Mouse (Mus musculus): ENCODE results near the gene Itsn1. TPM values are rescaled to one million over a fixed set of nuclear protein-coding genes. Genes with fewer than 3 reads are reported as not detected.

Itsn1 gene
- polyA plus RNA-seq, 1 experiment from 2014 or later = 7.8 TPM

GRCm38 (mm10) chr16:91765816-91766210 is 36.7 kb downstream of the Itsn1 start:
- Histone ChIP-seq H3K27ac (replicated peaks) (no peak overlapping the region), H3K4me3 (ENCODE audit: low read depth, low read length) (no peak overlapping the region), H3K9me3 (ENCODE audit: control insufficient read depth, low read length) (no peaks in the 10 kb centered on the region), H3K9ac (ENCODE audit: low read length) (no peak overlapping the region), H3K36me3 (ENCODE audit: control insufficient read depth, insufficient read depth, low read length) (no peaks in the 10 kb centered on the region), H3K4me1 (replicated peaks; ENCODE audit: control insufficient read depth, insufficient read depth) (peaks cover 3% of the 10 kb centered on the region; the same call in 1 of the 2 replicates), H3K27me3 (ENCODE audit: control insufficient read depth, insufficient read depth, low read length) (no peaks in the 10 kb centered on the region), H3K4me2 (replicated peaks; ENCODE audit: low read depth) (no peak overlapping the region)
- DNase-seq (ENCODE audit: low spot score) = no peak
- no peak for ATAC-seq (ENCODE audit: low FRiP score, low TSS enrichment)
- WGBS = 88% methylated on average over 15 of the region's 15 CpGs
- TF ChIP-seq CTCF (IDR thresholded peaks at IDR 0.05; ENCODE audit: low read depth) (no peak), EP300 (optimal IDR thresholded peaks at IDR 0.05) (no peak)

GRCm38 (mm10) chr16:91767165-91767701 is 38.2 kb downstream of the Itsn1 start:
- TF ChIP-seq CTCF (IDR thresholded peaks at IDR 0.05; ENCODE audit: low read depth) (no peak), EP300 (optimal IDR thresholded peaks at IDR 0.05) (no peak)
- ATAC-seq (ENCODE audit: low FRiP score, low TSS enrichment) (no peak), DNase-seq (ENCODE audit: low spot score) (no peak)
- Histone ChIP-seq H3K36me3 (ENCODE audit: control insufficient read depth, insufficient read depth, low read length) (no peaks in the 10 kb centered on the region), H3K27ac (replicated peaks) (peak overlapping the region; percentile 26; the same call in 1 of the 2 replicates), H3K4me1 (replicated peaks; ENCODE audit: control insufficient read depth, insufficient read depth) (peaks cover 3% of the 10 kb centered on the region; the same call in 1 of the 2 replicates), H3K9ac (ENCODE audit: low read length) (no peak overlapping the region), H3K27me3 (ENCODE audit: control insufficient read depth, insufficient read depth, low read length) (no peaks in the 10 kb centered on the region), H3K4me3 (ENCODE audit: low read depth, low read length) (no peak overlapping the region), H3K9me3 (ENCODE audit: control insufficient read depth, low read length) (no peaks in the 10 kb centered on the region), H3K4me2 (replicated peaks; ENCODE audit: low read depth) (no peak overlapping the region)
- 56% methylated on average over 11 of the region's 11 CpGs for WGBS

- ATAC-seq (ENCODE audit: low FRiP score, low TSS enrichment) = no peak
- no peak for DNase-seq (ENCODE audit: low spot score)
- no peak overlapping the region for H3K4me2 ChIP-seq (replicated peaks; ENCODE audit: low read depth)
- H3K9me3 ChIP-seq (ENCODE audit: control insufficient read depth, low read length) = no peaks in the 10 kb centered on the region
- no peaks in the 10 kb centered on the region for H3K27me3 ChIP-seq (ENCODE audit: control insufficient read depth, insufficient read depth, low read length)
- TF ChIP-seq CTCF (IDR thresholded peaks at IDR 0.05; ENCODE audit: low read depth) (no peak), EP300 (optimal IDR thresholded peaks at IDR 0.05) (no peak)
- peaks cover 3% of the 10 kb centered on the region; the same call in 1 of the 2 replicates for H3K4me1 ChIP-seq (replicated peaks; ENCODE audit: control insufficient read depth, insufficient read depth)
- no peak overlapping the region for H3K4me3 ChIP-seq (ENCODE audit: low read depth, low read length)
- no peaks in the 10 kb centered on the region for H3K36me3 ChIP-seq (ENCODE audit: control insufficient read depth, insufficient read depth, low read length)
- 87% methylated on average over 6 of the region's 6 CpGs for WGBS
- no peak overlapping the region for H3K9ac ChIP-seq (ENCODE audit: low read length)
- H3K27ac ChIP-seq (replicated peaks) = no peak overlapping the region
These were observed 39.5 kb downstream of the Itsn1 start for GRCm38 (mm10) chr16:91768586-91768985.

GRCm38 (mm10) chr16:91769911-91770310 is 40.8 kb downstream of the Itsn1 start:
- no peaks in the 10 kb centered on the region for H3K27me3 ChIP-seq (ENCODE audit: control insufficient read depth, insufficient read depth, low read length)
- TF ChIP-seq EP300 (optimal IDR thresholded peaks at IDR 0.05) (no peak), CTCF (IDR thresholded peaks at IDR 0.05; ENCODE audit: low read depth) (no peak)
- no peak overlapping the region for H3K27ac ChIP-seq (replicated peaks)
- ATAC-seq (ENCODE audit: low FRiP score, low TSS enrichment) (no peak), DNase-seq (ENCODE audit: low spot score) (no peak)
- no peak overlapping the region for H3K4me3 ChIP-seq (ENCODE audit: low read depth, low read length)
- no peak overlapping the region for H3K9ac ChIP-seq (ENCODE audit: low read length)
- H3K4me2 ChIP-seq (replicated peaks; ENCODE audit: low read depth) = no peak overlapping the region
- H3K36me3 ChIP-seq (ENCODE audit: control insufficient read depth, insufficient read depth, low read length) = no peaks in the 10 kb centered on the region
- peaks cover 3% of the 10 kb centered on the region; the same call in 1 of the 2 replicates for H3K4me1 ChIP-seq (replicated peaks; ENCODE audit: control insufficient read depth, insufficient read depth)
- no peaks in the 10 kb centered on the region for H3K9me3 ChIP-seq (ENCODE audit: control insufficient read depth, low read length)
- WGBS = 75% methylated on average over 5 of the region's 5 CpGs

- Histone ChIP-seq H3K36me3 (ENCODE audit: control insufficient read depth, insufficient read depth, low read length) (no peaks in the 10 kb centered on the region), H3K9me3 (ENCODE audit: control insufficient read depth, low read length) (no peaks in the 10 kb centered on the region), H3K27me3 (ENCODE audit: control insufficient read depth, insufficient read depth, low read length) (no peaks in the 10 kb centered on the region), H3K9ac (ENCODE audit: low read length) (no peak overlapping the region), H3K4me1 (replicated peaks; ENCODE audit: control insufficient read depth, insufficient read depth) (peaks cover 3% of the 10 kb centered on the region; the same call in 1 of the 2 replicates), H3K4me2 (replicated peaks; ENCODE audit: low read depth) (no peak overlapping the region), H3K4me3 (ENCODE audit: low read depth, low read length) (no peak overlapping the region), H3K27ac (replicated peaks) (0 out of 2 replicates have a peak overlapping the region, but pooled peaks have one; percentile 13)
- no peak for DNase-seq (ENCODE audit: low spot score)
- WGBS = 51% methylated on average over 5 of the region's 5 CpGs
- peak; percentile 39; the same call in 1 of the 2 replicates for ATAC-seq (ENCODE audit: low FRiP score, low TSS enrichment)
- TF ChIP-seq EP300 (optimal IDR thresholded peaks at IDR 0.05) (no peak), CTCF (IDR thresholded peaks at IDR 0.05; ENCODE audit: low read depth) (no peak)
These were observed 41.6 kb downstream of the Itsn1 start for GRCm38 (mm10) chr16:91770662-91771061.

GRCm38 (mm10) chr16:91771334-91771733 is 42.3 kb downstream of the Itsn1 start:
- 73% methylated on average over 6 of the region's 6 CpGs for WGBS
- no peaks in the 10 kb centered on the region for H3K27me3 ChIP-seq (ENCODE audit: control insufficient read depth, insufficient read depth, low read length)
- ATAC-seq (ENCODE audit: low FRiP score, low TSS enrichment) = peak; percentile 53; the same call in 1 of the 2 replicates

More at GRCm38 (mm10) chr16:91771334-91771733, 42.3 kb downstream of the Itsn1 start:
- Histone ChIP-seq H3K27ac (replicated peaks) (no peak overlapping the region), H3K36me3 (ENCODE audit: control insufficient read depth, insufficient read depth, low read length) (no peaks in the 10 kb centered on the region), H3K4me3 (ENCODE audit: low read depth, low read length) (no peak overlapping the region), H3K4me1 (replicated peaks; ENCODE audit: control insufficient read depth, insufficient read depth) (peaks cover 3% of the 10 kb centered on the region; the same call in 1 of the 2 replicates), H3K9me3 (ENCODE audit: control insufficient read depth, low read length) (no peaks in the 10 kb centered on the region), H3K4me2 (replicated peaks; ENCODE audit: low read depth) (no peak overlapping the region), H3K9ac (ENCODE audit: low read length) (no peak overlapping the region)
- TF ChIP-seq CTCF (IDR thresholded peaks at IDR 0.05; ENCODE audit: low read depth) (no peak), EP300 (optimal IDR thresholded peaks at IDR 0.05) (no peak)
- peak; percentile 34 for DNase-seq (ENCODE audit: low spot score)
